Mouse (Mus musculus): ENCODE measurements around the gene Gm16368.
"Not testable (repeated sequence)": the region's sequence is repeated elsewhere in the genome, so short reads cannot be mapped to it uniquely, and the experiment has no call there.

Gm16368 gene

DNA sequence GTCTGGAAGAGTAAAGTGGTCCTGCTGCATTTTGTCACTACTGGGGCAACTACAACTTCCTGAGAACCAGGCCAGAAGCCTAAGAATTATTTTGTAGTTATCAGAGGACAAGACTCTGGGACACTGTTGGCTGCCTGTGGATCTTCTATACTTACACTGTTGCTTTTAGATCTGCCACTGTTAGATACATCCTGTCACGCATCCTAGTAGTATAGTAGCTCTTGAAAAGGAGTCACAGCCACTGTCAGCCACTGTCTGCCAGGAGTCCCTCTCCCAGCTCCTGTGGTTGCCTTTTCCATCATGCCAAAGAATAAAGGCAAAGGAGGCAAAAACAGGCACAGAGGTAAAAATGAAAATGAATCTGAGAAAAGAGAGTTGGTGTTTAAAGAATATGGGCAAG, at the start of gene Gm16368:
TSS of gene Gm16368 (plus strand) at position 301 of the 400 bp plus-strand sequence.
- DNase-seq (ENCODE audit: low read depth, low spot score), result not testable (repeated sequence)

DNA sequence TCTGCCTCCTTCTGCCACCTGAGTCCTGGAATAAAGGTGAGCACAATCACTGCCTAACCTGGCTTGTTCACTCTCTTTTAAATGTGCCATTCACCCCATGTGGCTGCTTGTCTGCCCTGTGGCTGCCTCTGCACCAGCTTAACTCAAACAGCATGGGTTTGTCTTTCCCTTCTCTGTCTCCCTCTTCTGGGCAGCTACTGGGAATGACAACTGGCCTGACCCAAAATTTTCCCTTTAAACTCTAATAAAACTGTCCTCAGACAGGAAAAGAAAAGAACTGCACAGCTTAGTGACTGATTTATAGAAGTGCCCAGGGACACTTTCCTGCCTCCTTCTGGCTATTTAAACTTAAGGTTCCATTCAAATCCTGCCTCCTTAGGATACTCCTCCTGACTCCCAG, 44.4 kb upstream of the Gm16368 start:
- not testable (repeated sequence) for DNase-seq (ENCODE audit: low read depth, low spot score)

DNA sequence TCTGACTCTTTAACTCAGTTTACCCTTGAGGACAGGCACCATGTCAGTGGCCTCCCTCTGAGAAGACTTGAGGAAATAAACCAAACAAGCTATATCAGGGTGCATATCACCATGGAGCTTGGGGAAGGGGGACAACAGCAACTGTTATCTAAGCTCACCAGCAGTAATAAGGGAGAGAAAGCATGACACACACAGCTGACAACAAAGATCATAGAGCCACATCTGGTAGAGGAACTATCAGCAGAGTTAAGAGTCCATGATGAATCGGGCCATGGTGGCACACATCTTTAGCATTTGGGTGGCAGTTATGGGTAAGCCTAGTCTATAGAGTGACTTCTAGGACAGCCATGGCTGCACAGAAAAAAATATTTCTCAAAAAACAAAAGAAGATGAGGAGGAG, 43.8 kb upstream of the Gm16368 start:
- DNase-seq (ENCODE audit: low read depth, low spot score), result not testable (repeated sequence)

DNA sequence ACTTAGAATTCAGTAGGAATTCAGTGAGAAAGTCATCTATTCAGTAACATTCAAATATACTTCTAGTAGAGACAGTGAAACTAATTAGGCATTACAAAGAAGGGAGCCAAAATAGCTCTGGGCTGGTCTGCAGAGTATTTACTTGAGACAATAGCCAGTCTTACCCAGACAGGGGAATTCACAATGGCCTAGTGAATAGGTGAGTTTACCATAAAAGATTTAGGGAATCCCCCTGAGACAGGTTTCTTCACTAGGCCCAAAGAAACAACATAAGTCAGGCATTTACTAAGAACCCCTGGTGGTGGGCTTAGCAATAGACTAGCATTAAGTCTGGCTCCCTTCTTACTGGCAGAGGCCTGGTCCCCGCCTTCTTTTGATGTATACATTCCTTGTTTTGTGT, 38.3 kb upstream of the Gm16368 start:
- DNase-seq (ENCODE audit: low read depth, low spot score), result not testable (repeated sequence)
